In genomic region chr6:64313132-64313531, GRCm38 (mm10) we compare ENCODE assay signal across 18 mouse cellular contexts.
DNase-seq lines count a peak whose midpoint lies in the region; ATAC-seq and TF ChIP-seq lines count a peak whose summit lies in the region.
"Had no signal": no experiment of that assay in that cellular context is flagged by ENCODE, and none has a peak within 500 bp of the region (broad histone marks: within the 10 kb centered on the region; RNA-seq: fewer than 3 reads in every experiment).

No protein-coding gene starts in this region.

- WGBS in heart, postnatal 0 days: 77% methylated on average over 1 of the region's 1 CpGs
- WGBS in kidney, embryonic 15.5 days: 91% methylated on average over 1 of the region's 1 CpGs
- WGBS in embryonic facial prominence, embryonic 10.5 days: 93% methylated on average over 1 of the region's 1 CpGs

- H3K9ac ChIP-seq in heart, postnatal 0 days (replicated peaks; ENCODE audit: low read depth, low read length): no peak overlapping the region
- no peak overlapping the region for H3K9ac ChIP-seq in kidney, embryonic 15.5 days
- H3K9ac ChIP-seq: embryonic facial prominence, embryonic 13.5 days; hindbrain, embryonic 15.5 days; midbrain, embryonic 15.5 days had no signal

- H3K36me3 ChIP-seq in heart, postnatal 0 days (replicated peaks; ENCODE audit: control insufficient read depth, insufficient read depth, low read length): no peaks in the 10 kb centered on the region
- no peaks in the 10 kb centered on the region for H3K36me3 ChIP-seq in kidney, embryonic 15.5 days
- no peaks in the 10 kb centered on the region for H3K36me3 ChIP-seq in embryonic facial prominence, embryonic 10.5 days (replicated peaks)
- H3K36me3 ChIP-seq: embryonic facial prominence, embryonic 13.5 days; hindbrain, embryonic 15.5 days; midbrain, embryonic 15.5 days had no signal

- H3K27me3 ChIP-seq in heart, postnatal 0 days (ENCODE audit: control insufficient read depth, insufficient read depth, low read length): no peaks in the 10 kb centered on the region
- no peaks in the 10 kb centered on the region for H3K27me3 ChIP-seq in kidney, embryonic 15.5 days
- no peaks in the 10 kb centered on the region for H3K27me3 ChIP-seq in embryonic facial prominence, embryonic 10.5 days (replicated peaks; ENCODE audit: low read depth, poor library complexity, severe bottlenecking)
- H3K27me3 ChIP-seq: embryonic facial prominence, embryonic 13.5 days; hindbrain, embryonic 15.5 days; midbrain, embryonic 15.5 days had no signal

- TF ChIP-seq CTCF in heart, postnatal 0 days (IDR thresholded peaks at IDR 0.05; ENCODE audit: low read depth): peak; percentile 20

- no peaks in the 10 kb centered on the region for H3K9me3 ChIP-seq in heart, postnatal 0 days (replicated peaks; ENCODE audit: control insufficient read depth, low read length)
- H3K9me3 ChIP-seq in kidney, embryonic 15.5 days (replicated peaks): no peaks in the 10 kb centered on the region
- no peaks in the 10 kb centered on the region for H3K9me3 ChIP-seq in embryonic facial prominence, embryonic 10.5 days
- H3K9me3 ChIP-seq: embryonic facial prominence, embryonic 13.5 days; hindbrain, embryonic 15.5 days; midbrain, embryonic 15.5 days had no signal

- H3K27ac ChIP-seq in heart, postnatal 0 days (ENCODE audit: low read depth): no peak overlapping the region
- no peak overlapping the region for H3K27ac ChIP-seq in kidney, embryonic 15.5 days
- H3K27ac ChIP-seq in embryonic facial prominence, embryonic 10.5 days (replicated peaks): no peak overlapping the region
- H3K27ac ChIP-seq: embryonic facial prominence, embryonic 13.5 days; hindbrain, embryonic 15.5 days; midbrain, embryonic 15.5 days had no signal

- H3K4me2 ChIP-seq in heart, postnatal 0 days (ENCODE audit: low read depth, low read length): no peak overlapping the region
- no peak overlapping the region for H3K4me2 ChIP-seq in kidney, embryonic 15.5 days
- H3K4me2 ChIP-seq: embryonic facial prominence, embryonic 13.5 days; hindbrain, embryonic 15.5 days; liver, embryonic 11.5 days; midbrain, embryonic 15.5 days had no signal

- no peak for ATAC-seq in heart, postnatal 0 days (ENCODE audit: insufficient read depth, low read depth)
- ATAC-seq in kidney, embryonic 15.5 days (replicated peaks; ENCODE audit: low FRiP score): no peak
- ATAC-seq: activated CD4-positive, CD25-positive, alpha-beta regulatory T cell, adult 4 months; midbrain, embryonic 15.5 days had no signal

- intact Hi-C loops in heart, postnatal 36 days (cut with DNase I): loop anchor here (2.0 kb wide), 1 partner anchor 338 kb away; no protein-coding TSS in a partner anchor

- no peak for DNase-seq in heart, postnatal 0 days (ENCODE audit: low spot score)
- DNase-seq in heart, postnatal 36 days: no peak
- DNase-seq in kidney, postnatal 4 days: peak; percentile 1 to 4
- DNase-seq in 416B (ENCODE audit: low read depth) (peak; percentile 1), WW6 (ENCODE audit: low read depth, low spot score) (peak; percentile 1)
- DNase-seq in embryonic facial prominence, embryonic 10.5 days (ENCODE audit: low spot score): no peak
- DNase-seq: adrenal gland, postnatal 25 days; cerebellum, adult 2 months; gastrocnemius, postnatal 14 days; heart, postnatal 14 days; right cerebral cortex, adult 18-20 months; thymus, adult 18-20 months had no signal

- no peak for TF ChIP-seq EP300 in heart, postnatal 0 days (IDR thresholded peaks at IDR 0.05; ENCODE audit: low read depth)

- H3K4me3 ChIP-seq in heart, postnatal 0 days (ENCODE audit: low read depth, low read length): no peak overlapping the region
- no peak overlapping the region for H3K4me3 ChIP-seq in kidney, embryonic 15.5 days (replicated peaks)
- H3K4me3 ChIP-seq in embryonic facial prominence, embryonic 10.5 days: no peak overlapping the region
- H3K4me3 ChIP-seq: embryonic facial prominence, embryonic 13.5 days; hindbrain, embryonic 15.5 days; midbrain, embryonic 15.5 days had no signal

- H3K4me1 ChIP-seq in heart, postnatal 0 days (ENCODE audit: control insufficient read depth, insufficient read depth): no peaks in the 10 kb centered on the region
- H3K4me1 ChIP-seq in kidney, embryonic 15.5 days: no peaks in the 10 kb centered on the region
- H3K4me1 ChIP-seq in embryonic facial prominence, embryonic 10.5 days: no peaks in the 10 kb centered on the region
- H3K4me1 ChIP-seq: embryonic facial prominence, embryonic 13.5 days; hindbrain, embryonic 15.5 days; midbrain, embryonic 15.5 days had no signal

Comparison
In these comparisons a context has a peak if more than half of its experiments do, and no peak if none do; other contexts are left out.
1. DNase-seq: peak in kidney, postnatal 4 days (2 of 2), 416B (single experiment) and WW6 (single experiment); none in heart, postnatal 0 days (single experiment), heart, postnatal 36 days (0 of 2) and embryonic facial prominence, embryonic 10.5 days (single experiment).